Mouse (Mus musculus) cerebellum, postnatal 25 days (tissue): ENCODE measurements around the gene Hist1h2ao.
"Not testable (repeated sequence)": the region's sequence is repeated elsewhere in the genome, so short reads cannot be mapped to it uniquely, and the experiment has no call there.

Experiments
- DNase-seq, 2 experiments: peaks; one replicate each; pipeline ENCODE4 v3.0.0; 2021; ENCODE audit warnings: mixed read lengths in 2 of 2

Gene Hist1h2ao

GRCm38 (mm10) chr13:21811539-21811938 lies 1.3 kb downstream of the Hist1h2ao start, which contains the start of gene Hist1h4m:
TSS of gene Hist1h4m (plus strand) at chr13:21811746.
- peak; percentile 52 to 54 for DNase-seq

- DNase-seq = not testable (repeated sequence)
Measured at GRCm38 (mm10) chr13:21812092-21812491, 1.8 kb downstream of the Hist1h2ao start.

GRCm38 (mm10) chr13:21820082-21820890 lies 10.0 kb downstream of the Hist1h2ao start:
- not testable (repeated sequence) for DNase-seq

GRCm38 (mm10) chr13:21828511-21828910 lies 18.2 kb downstream of the Hist1h2ao start:
- no peak for DNase-seq

- no peak for DNase-seq
Measured at GRCm38 (mm10) chr13:21830344-21830743, 20.1 kb downstream of the Hist1h2ao start.

GRCm38 (mm10) chr13:21831418-21832394 lies 21.4 kb downstream of the Hist1h2ao start, which contains the start of gene Hist1h4n:
TSS of gene Hist1h4n (minus strand) at chr13:21832196.
- DNase-seq = peak; percentile 35 to 41

- not testable (repeated sequence) for DNase-seq
Measured at GRCm38 (mm10) chr13:21833461-21833860, 23.2 kb downstream of the Hist1h2ao start, which contains the start of the genes Hist1h2ap and Hist1h2br. TSS of gene Hist1h2ap (minus strand) at chr13:21833507. TSS of gene Hist1h2br (plus strand) at chr13:21833743.

GRCm38 (mm10) chr13:21840508-21840907 lies 30.2 kb downstream of the Hist1h2ao start:
- not testable (repeated sequence) for DNase-seq

GRCm38 (mm10) chr13:21846356-21846755 lies 36.1 kb downstream of the Hist1h2ao start:
- DNase-seq = not testable (repeated sequence)

- DNase-seq = peak in 1 of 2 experiments; percentile 15
Measured at GRCm38 (mm10) chr13:21847883-21848282, 37.6 kb downstream of the Hist1h2ao start.

- DNase-seq = not testable (repeated sequence)
Measured at GRCm38 (mm10) chr13:21850696-21851095, 40.4 kb downstream of the Hist1h2ao start.

- peak; percentile 17 to 58 for DNase-seq
Measured at GRCm38 (mm10) chr13:21852215-21852945, 42.1 kb downstream of the Hist1h2ao start.

GRCm38 (mm10) chr13:21855146-21855545 lies 44.9 kb downstream of the Hist1h2ao start:
- peak; percentile 91 to 92 for DNase-seq

GRCm38 (mm10) chr13:21855698-21856162 lies 45.5 kb downstream of the Hist1h2ao start:
- DNase-seq = peak; percentile 56 to 68
